Mouse (Mus musculus): Measurements from ENCODE around the gene Ubtf.

Gene Ubtf

DNA sequence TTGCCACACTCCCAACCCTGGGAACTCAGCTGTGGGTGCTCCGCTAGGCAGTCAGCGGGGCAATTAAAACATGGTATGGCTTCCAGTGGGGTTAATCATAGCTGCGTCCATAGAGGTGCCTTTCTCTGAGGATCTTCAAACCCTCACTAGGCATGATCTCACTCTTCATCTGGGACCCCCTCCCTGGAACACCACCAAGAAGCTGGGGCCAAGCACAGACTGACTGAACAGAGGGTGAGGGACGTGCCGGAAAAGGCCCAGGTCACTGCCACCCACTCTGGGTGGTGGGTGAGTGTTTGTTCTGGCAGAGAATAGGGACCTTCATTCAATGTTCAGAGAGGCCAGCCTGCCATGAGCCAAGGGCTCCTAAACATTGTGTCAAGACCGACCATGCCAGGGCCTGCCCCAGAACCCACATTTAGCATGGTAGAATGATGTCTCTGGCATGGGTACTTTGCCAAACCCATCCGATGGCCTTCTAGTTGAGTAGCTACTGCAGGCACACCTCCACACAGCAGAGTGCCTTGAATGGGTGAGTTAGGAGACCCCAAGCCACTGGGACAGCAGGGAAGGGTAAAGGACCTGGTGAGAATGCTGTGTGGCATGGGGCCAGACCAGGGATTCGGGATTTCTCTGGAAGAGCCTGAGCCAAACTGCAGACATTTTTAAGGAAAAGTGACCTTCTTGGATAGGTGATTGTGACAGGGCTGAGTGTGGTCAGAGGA lies 52.7 kb downstream of the Ubtf start:
- in situ Hi-C loops (cut with MseI, MboI) = no loop called here

DNA sequence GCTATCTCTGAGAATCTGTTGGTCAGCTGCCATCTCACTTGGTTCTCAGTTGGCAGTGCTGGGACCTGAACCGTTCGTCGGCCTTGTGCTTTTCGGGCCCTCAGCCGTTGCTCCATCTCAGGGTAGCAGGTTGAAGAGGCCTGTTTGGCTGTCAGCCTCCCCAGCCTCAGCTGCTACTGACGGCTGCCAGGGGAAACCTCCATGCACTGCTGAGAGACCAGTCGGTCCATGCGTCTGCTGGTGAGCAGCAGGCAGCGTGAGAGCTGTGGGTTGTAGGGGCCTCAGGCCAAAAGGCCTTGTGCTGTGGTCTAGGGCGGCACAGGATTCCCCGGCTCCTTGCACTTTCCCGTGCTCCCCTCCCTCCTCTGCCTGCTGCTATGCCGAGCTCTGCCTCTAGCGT lies 53.7 kb downstream of the Ubtf start:
- in situ Hi-C loops (cut with MseI, MboI) = no loop called here

DNA sequence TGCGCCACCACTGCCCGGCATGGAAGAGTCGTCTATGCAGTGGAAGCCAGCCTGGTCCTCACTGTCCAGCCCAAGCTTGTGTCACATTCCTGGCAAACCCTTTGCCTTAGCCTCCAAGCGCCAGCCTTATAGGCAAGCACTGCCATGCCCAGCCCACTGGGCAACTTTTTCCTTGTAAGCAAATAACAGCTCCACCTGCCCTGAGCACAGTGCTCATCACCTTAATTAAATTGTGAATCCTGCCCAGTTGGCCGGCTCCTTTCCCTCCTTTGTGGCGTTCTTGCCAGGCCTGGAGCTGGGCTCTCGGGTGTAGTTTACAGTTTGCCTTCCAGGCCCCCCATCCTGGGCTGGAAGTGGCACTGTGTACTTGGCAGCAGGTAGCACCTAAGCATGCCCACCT lies 56.3 kb downstream of the Ubtf start:
- in situ Hi-C loops (cut with MseI, MboI) = no loop called here

DNA sequence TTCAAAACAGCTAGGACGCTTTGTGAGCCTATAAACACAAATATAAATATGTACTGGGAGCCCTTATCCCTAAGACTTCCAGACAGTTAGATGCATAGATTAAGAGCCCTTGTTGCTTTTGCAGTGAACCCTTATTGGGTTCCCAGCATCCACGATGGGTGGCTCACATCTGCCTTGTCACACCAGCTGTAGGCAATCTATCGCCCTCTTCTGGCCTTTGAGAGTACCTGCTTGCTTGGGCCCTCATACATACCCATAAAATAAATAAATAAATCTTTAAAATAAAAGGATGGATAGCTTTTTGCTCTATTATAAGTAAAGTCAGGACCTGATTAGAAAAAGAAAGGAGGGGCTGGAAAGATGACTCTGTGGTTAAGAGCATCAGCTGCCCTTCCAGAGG lies 61.0 kb downstream of the Ubtf start:
- in situ Hi-C loops (cut with MseI, MboI) = no loop called here

DNA sequence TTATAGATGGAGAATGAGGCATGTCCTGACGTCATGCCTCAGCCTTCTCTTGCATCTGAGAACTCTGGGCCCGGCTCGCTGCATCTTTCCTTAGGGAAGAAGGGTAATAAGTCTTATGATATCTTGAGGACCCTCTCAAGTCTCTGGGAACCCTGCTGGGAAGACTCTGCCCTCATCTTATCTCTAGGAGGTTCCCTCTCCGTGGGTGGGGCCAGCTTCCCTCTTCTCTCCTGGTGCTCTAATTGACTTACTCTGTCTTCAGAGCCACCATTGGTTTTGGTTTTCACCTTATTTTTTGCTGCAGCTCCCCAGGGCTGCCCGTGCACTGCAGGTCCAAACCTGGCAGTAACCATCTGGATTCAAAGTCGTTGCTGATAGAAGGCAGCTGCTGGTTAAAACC lies 61.4 kb downstream of the Ubtf start:
- in situ Hi-C loops (cut with MseI, MboI) = no loop called here

DNA sequence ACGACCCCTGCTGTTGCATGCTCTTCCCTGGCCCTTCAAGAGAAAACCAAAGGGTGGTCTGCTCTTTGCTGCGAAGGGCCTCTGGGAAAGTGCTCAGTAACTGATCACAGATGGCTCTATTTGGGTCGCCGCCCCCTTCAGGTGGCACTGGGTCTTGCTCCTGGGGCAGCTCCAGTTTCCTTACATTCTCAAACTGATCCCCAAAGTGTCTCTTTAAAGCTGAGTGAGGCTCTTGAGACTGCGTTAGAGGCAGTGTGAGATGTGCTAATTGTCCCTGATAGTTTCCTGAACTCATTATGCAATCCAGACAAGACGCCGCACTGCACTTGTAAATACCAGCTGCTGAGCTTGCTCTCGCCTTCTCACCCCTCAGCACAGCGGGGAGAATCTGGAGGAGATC lies 62.0 kb downstream of the Ubtf start:
- in situ Hi-C loops (cut with MseI, MboI) = no loop called here

Data from mouse trophoblast stem cell (cell line).